Mouse (Mus musculus) adrenal gland, postnatal 25 days (tissue): Measurements from ENCODE around the gene Nup210l. TPM values are rescaled to one million over a fixed set of nuclear protein-coding genes. Genes with fewer than 3 reads are reported as not detected.

Experiments used
- DNase-seq: peaks from one replicate; pipeline ENCODE4 v3.0.0; 2021; ENCODE audit warnings: mixed read lengths
- total RNA-seq: library from RNA; stranded (reverse); gene quantifications from 2 replicates; pipeline ENCODE4 v1.2.3, GENCODE M21; 2021

The Nup210l gene
- total RNA-seq, 1 experiment from 2014 or later = 0.55 TPM

GRCm38 (mm10) chr3:90097928-90098327, 6.0 kb upstream of the Nup210l start:
- no peak for DNase-seq

- DNase-seq = no peak
Observed at GRCm38 (mm10) chr3:90101010-90101409, 2.9 kb upstream of the Nup210l start.

- DNase-seq = no peak
Observed at GRCm38 (mm10) chr3:90101673-90102072, 2.3 kb upstream of the Nup210l start.

GRCm38 (mm10) chr3:90102239-90102638, 1.7 kb upstream of the Nup210l start:
- DNase-seq = no peak

- DNase-seq = no peak
Observed at GRCm38 (mm10) chr3:90103176-90103575, 756 bp upstream of the Nup210l start.

- no peak for DNase-seq
Observed at GRCm38 (mm10) chr3:90111706-90112105, 7.8 kb downstream of the Nup210l start.

GRCm38 (mm10) chr3:90114342-90114741, 10.4 kb downstream of the Nup210l start:
- DNase-seq = no peak

GRCm38 (mm10) chr3:90115526-90115925, 11.6 kb downstream of the Nup210l start:
- DNase-seq = no peak

- peak; percentile 42 for DNase-seq
Observed at GRCm38 (mm10) chr3:90118132-90118790, 14.3 kb downstream of the Nup210l start.

GRCm38 (mm10) chr3:90122036-90122435, 18.1 kb downstream of the Nup210l start:
- DNase-seq = peak; percentile 56

- DNase-seq = no peak
Observed at GRCm38 (mm10) chr3:90125710-90126109, 21.8 kb downstream of the Nup210l start.

GRCm38 (mm10) chr3:90127881-90128280, 23.9 kb downstream of the Nup210l start:
- DNase-seq = no peak

- no peak for DNase-seq
Observed at GRCm38 (mm10) chr3:90132745-90133144, 28.8 kb downstream of the Nup210l start.

- no peak for DNase-seq
Observed at GRCm38 (mm10) chr3:90133331-90133730, 29.4 kb downstream of the Nup210l start.

- no peak for DNase-seq
Observed at GRCm38 (mm10) chr3:90134483-90134882, 30.6 kb downstream of the Nup210l start.

GRCm38 (mm10) chr3:90134993-90135392, 31.1 kb downstream of the Nup210l start:
- DNase-seq = no peak

GRCm38 (mm10) chr3:90136660-90137059, 32.7 kb downstream of the Nup210l start:
- no peak for DNase-seq

GRCm38 (mm10) chr3:90137606-90138005, 33.7 kb downstream of the Nup210l start:
- no peak for DNase-seq

- peak; percentile 38 for DNase-seq
Observed at GRCm38 (mm10) chr3:90139962-90140361, 36.0 kb downstream of the Nup210l start.

- no peak for DNase-seq
Observed at GRCm38 (mm10) chr3:90145461-90145860, 41.5 kb downstream of the Nup210l start.

- no peak for DNase-seq
Observed at GRCm38 (mm10) chr3:90146651-90147050, 42.7 kb downstream of the Nup210l start.

GRCm38 (mm10) chr3:90151086-90151740, 47.3 kb downstream of the Nup210l start:
- peak; percentile 36 for DNase-seq

GRCm38 (mm10) chr3:90155996-90156395, 52.1 kb downstream of the Nup210l start:
- DNase-seq = no peak

- DNase-seq = peak; percentile 37
Observed at GRCm38 (mm10) chr3:90159757-90160156, 55.8 kb downstream of the Nup210l start.
